18 mouse cellular contexts compared by ENCODE assay signal in the genomic region with DNA sequence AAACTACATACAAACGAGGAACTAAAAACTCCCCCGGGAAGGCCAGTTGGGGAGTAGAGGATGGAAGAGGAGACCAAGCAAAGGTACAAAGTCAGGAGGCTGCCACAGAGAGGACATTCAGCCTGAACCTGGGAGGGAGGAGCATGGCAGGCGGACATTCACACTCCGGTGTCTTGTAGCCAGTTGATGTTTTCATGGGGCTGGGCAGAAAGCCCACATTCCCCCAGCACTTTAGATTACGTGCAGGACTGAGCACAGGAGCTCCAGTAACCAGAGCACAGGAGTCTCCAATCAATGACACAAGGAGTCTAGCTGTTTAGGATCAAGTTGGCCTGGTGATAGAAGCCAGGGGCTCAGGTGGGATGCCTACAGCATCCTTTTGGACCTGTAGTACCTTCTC.
"Had no signal": no experiment of that assay in that cellular context is flagged by ENCODE, and none has a peak within 500 bp of the region (broad histone marks: within the 10 kb centered on the region; RNA-seq: fewer than 3 reads in every experiment).

No protein-coding gene starts in this region.

- H3K27me3 ChIP-seq: kidney, embryonic 15.5 days; limb, embryonic 15.5 days; lung, embryonic 15.5 days; stomach, embryonic 15.5 days had no signal

- H3K9ac ChIP-seq: kidney, embryonic 15.5 days; limb, embryonic 15.5 days; liver, embryonic 14.5 days; liver, postnatal 0 days; lung, embryonic 15.5 days; stomach, embryonic 15.5 days had no signal

- H3K4me2 ChIP-seq: kidney, embryonic 15.5 days; limb, embryonic 15.5 days; liver, embryonic 11.5 days; lung, embryonic 15.5 days; midbrain, embryonic 11.5 days; stomach, embryonic 15.5 days had no signal

- DNase-seq: kidney, adult 8-10 months; kidney, postnatal 10 days; kidney, postnatal 36 days; layer of hippocampus, postnatal 36 days; liver, postnatal 0 days; lung, postnatal 10 days; lung, postnatal 4 days; midbrain, embryonic 14.5 days; right cerebral cortex, postnatal 14 days; spleen, adult 18-20 months; thymus, postnatal 25 days had no signal

- H3K27ac ChIP-seq: kidney, embryonic 15.5 days; limb, embryonic 15.5 days; liver, embryonic 14.5 days; lung, embryonic 15.5 days; stomach, embryonic 15.5 days had no signal

- H3K36me3 ChIP-seq: kidney, embryonic 15.5 days; limb, embryonic 15.5 days; lung, embryonic 15.5 days; stomach, embryonic 15.5 days had no signal

- ATAC-seq: liver, postnatal 0 days had no signal

- H3K4me1 ChIP-seq: limb, embryonic 15.5 days; lung, embryonic 15.5 days; stomach, embryonic 15.5 days had no signal

- H3K4me3 ChIP-seq: kidney, embryonic 15.5 days; limb, embryonic 15.5 days; lung, embryonic 15.5 days; stomach, embryonic 15.5 days had no signal

- H3K9me3 ChIP-seq: kidney, embryonic 15.5 days; limb, embryonic 15.5 days; lung, embryonic 15.5 days; stomach, embryonic 15.5 days had no signal
